Mouse (Mus musculus): ENCODE measurements at regions not wholly inside any gene's neighbourhood (a gene's known extent, or its start where the extent isn't known, plus 50 kb on each side); places are given as distances from the start of the nearest gene placed in this dataset.

DNA sequence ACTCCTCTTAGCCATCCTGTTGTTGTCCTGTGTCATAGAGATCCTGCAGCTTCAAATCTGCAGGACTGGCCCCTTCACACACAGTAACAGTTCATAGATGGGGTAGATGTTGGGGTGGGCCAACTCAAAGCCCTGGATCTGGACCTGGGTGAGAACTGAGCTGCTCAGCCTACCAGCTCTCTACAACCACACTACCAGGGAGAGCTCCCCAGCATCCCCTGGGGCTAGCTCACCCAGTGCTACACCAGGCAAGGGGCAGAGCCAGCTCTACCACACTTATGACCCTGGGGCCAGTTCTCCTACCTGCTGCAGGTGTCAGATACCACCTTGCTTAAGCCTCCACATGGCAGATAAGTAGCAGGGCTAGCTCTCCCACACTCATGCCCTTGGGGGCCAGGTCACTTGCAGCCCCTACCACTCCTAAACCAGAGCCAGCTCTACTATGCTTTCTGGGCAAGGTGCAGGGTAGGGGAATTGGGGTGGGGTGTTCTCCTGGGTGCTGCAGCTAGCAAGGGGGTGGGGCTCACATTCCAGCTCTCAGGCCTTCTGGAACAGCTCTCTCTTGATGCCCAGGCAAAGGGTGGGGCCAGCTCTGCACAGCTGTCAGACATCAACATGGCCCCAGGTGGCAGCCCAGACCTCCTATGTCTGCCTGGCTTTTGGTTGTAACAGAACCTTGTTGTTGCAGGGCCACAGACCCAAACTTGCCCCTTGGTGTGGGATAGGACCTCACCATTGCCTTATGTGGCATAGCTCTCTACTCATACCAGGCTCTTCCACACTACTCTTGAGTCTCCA is 62.4 kb upstream of the Tab2 start:
- no peak for ATAC-seq

DNA sequence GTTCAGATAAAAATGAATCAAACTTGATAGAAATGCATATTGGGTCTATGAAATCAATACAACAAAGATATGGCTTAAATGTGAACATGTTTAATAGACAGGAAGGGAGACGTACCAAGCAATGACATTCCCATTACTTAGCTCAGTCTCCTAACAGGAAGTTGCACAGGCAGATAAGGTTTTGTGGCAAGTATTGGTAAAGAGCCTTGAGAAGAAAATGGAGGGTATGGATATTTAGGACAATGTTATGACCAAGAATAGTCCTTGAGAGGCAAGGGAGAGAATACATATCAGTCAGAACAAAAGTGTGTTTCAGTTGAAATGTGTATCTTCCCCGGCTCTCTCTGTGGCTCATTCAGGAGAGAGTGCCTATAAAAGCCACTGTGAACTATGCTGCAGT is 60.7 kb upstream of the Tab2 start:
- no peak for ATAC-seq

DNA sequence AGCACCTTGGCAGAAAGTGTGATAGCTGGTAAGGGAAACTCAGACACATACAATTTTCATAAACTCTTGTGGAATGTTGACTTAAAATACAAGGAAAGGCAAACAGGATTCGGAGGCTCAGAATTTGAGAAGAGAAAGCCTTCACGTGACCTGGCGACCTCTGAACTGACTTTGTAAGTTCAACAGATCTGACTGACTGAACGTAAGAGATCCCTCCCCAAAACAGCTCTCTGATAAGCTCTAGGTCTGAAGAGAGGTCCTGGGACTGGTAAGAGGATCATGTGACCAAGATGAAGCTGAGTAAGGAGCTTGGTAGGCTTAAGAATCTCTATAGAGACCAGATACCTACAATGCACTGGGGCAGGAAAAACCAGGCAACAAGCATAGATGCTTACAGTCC is 55.7 kb upstream of the Tab2 start:
- ATAC-seq: no peak

DNA sequence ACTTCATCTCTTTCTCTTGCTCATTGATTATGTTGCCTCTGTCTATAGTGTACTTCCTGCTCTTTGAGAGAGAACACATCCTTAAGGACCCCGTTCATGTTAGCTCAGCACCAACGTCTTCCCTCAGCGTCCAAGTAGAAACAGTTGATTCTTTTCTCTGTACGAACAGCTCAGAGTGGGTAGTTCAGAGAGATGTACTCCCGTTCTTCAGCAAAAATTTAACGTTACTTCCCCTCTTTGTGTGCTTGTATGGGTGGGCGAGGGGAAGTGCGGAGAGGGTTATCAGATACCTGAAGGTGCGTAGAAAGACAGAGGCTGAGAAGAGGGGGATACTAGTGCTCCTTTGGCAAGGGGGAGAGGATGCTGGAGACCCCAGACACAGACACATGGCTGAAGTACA is 55.1 kb upstream of the Tab2 start:
- ATAC-seq: no peak

DNA sequence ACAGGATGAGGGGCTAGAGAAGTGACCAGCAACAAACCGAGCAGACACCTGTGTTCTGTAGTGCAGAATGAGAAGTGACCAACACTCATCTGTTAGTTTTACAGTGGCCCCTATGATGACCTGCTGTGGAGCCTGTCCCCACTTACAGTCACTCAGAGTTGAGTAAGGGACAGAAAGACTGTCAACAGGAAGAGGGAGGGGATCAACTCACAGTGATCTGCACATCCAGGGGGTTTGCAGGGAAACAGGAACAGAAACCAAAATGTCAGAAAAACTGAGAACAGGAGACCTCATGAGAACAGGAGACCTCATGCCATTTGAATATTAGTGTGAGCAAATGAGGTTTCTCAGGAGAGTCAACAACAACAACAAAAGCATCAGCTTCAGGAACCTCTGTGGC is 53.8 kb upstream of the Tab2 start:
- ATAC-seq: no peak

DNA sequence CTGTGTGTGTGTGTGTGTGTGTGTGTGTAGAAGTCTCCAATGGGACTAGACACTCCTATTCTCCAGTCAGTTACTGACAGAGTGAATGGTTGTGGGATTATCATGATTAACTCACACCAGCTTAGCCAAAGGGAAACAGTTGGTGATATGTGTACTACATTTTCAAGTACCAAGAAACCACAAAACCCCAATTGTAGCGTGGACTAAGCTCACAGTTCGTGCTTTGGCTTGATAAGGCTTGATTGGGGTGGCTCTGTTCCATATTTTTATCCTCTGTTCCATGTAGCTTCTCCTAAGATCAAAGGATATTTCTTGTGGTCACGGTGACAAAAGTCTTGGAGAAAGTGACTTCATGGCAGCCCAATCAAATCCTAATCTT is 51.9 kb upstream of the Tab2 start:
- ATAC-seq: no peak

DNA sequence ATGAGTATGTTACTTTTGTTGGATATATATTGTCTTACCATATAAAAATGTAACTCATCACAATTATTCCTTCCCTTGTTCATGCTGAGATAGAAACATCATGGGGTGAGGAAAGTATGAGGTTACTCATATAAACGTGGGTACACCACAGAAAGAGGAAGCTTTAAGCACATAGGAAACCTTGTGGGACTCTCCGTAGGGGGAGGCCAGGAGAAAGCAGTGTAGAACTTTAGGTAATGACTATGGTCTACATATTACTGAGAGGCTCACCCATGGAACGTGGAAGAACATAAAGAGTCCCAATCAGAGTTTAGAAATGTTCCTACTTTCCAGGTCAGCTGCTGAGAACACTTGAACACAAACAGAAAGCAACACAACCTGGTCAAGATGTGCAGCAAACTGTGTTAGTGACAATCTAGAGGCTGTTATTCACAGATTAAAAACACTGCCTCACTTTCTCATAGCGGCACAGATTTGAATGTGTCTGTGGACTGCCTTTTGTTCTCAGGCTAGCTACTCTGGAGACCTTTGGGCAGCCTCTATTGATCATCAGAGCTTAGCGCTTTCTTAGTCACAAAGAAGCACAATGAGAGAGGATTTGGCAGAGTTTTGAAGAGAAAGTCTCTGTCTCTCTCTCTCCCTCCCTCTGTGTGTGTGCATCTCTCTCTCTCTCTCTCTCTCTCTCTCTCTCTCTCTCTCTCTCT is 51.4 kb upstream of the Tab2 start:
- no peak for ATAC-seq

Data from CD4-positive, CD25-positive, alpha-beta regulatory T cell, adult 4 months (primary cell).